Mouse (Mus musculus) liver, embryonic 14.5 days (tissue): ENCODE results near the gene Gmcl1. TPM values are rescaled to one million over a fixed set of nuclear protein-coding genes. Genes with fewer than 3 reads are reported as not detected.

Source experiments
- ATAC-seq: fragments of 200-750 bp; cut with Nextera tagmentation; 2 replicates; pipeline ENCODE4 v1.8.0; 2017; ENCODE audit warnings: moderate number of reproducible peaks, mild to moderate bottlenecking, moderate library complexity; ENCODE audit not compliant: insufficient read depth
- DNase-seq, 3 experiments: peaks; one replicate each; pipeline ENCODE4 v3.0.0-alpha.2; 2012 to 2013; ENCODE audit warnings: low read depth in 3 of 3, low spot score in 3 of 3
- H3K27ac ChIP-seq: fragments of 300-500 bp; sonication (generic); 2 replicates; pipeline ENCODE4 v1.5.1; 2014; ENCODE audit warnings: moderate library complexity, mild to moderate bottlenecking, control low read depth, inconsistent platforms
- H3K27me3 ChIP-seq: fragments of 300-500 bp; sonication (generic); 2 replicates; pipeline ENCODE4 v1.6.1; 2014; ENCODE audit warnings: mild to moderate bottlenecking, low read length, moderate library complexity; ENCODE audit not compliant: control insufficient read depth, insufficient read depth
- H3K36me3 ChIP-seq: fragments of 300-500 bp; sonication (generic); replicated peaks from 2 replicates; pipeline ENCODE4 v1.6.1; 2014; ENCODE audit warnings: low read depth; ENCODE audit not compliant: control insufficient read depth, insufficient read depth
- H3K4me1 ChIP-seq, 2 experiments: fragments of 200-500 bp in 1 of 2; fragments of 300-500 bp in 1 of 2; sonication (generic) in 1 of 2; replicated peaks; 2 replicates each; pipeline ENCODE4 v1.6.1; 2012 to 2014; ENCODE audit warnings: antibody characterized with exemption in 1 of 2, inconsistent platforms in 1 of 2, low read length in 1 of 2; ENCODE audit not compliant: control insufficient read depth in 2 of 2, insufficient read depth in 2 of 2
- H3K4me2 ChIP-seq: fragments of 300-500 bp; sonication (generic); 2 replicates; pipeline ENCODE4 v1.6.1; 2014; ENCODE audit warnings: low read depth, mild to moderate bottlenecking, control low read depth, moderate library complexity
- H3K4me3 ChIP-seq, 2 experiments: fragments of 200-500 bp in 1 of 2; fragments of 300-500 bp in 1 of 2; sonication (generic) in 1 of 2; 2 replicates each; pipeline ENCODE4 v1.5.1; 2012 to 2014; ENCODE audit warnings: low read depth in 2 of 2, low read length in 2 of 2, mild to moderate bottlenecking in 2 of 2, control low read depth in 1 of 2, inconsistent platforms in 1 of 2, moderate library complexity in 1 of 2; ENCODE audit not compliant: insufficient read depth in 1 of 2
- H3K9ac ChIP-seq: fragments of 300-500 bp; sonication (generic); replicated peaks from 2 replicates; pipeline ENCODE4 v1.6.1; 2014; ENCODE audit warnings: mild to moderate bottlenecking, control low read depth, moderate library complexity
- H3K9me3 ChIP-seq: fragments of 300-500 bp; sonication (generic); 2 replicates; pipeline ENCODE4 v1.6.1; 2016; ENCODE audit warnings: low read length, mixed read lengths; ENCODE audit not compliant: control insufficient read depth
- CTCF ChIP-seq: IDR thresholded peaks from 2 replicates; pipeline ENCODE4 v1.5.1; 2016; ENCODE audit warnings: antibody characterized with exemption, low read depth, control low read depth
- EP300 ChIP-seq: IDR thresholded peaks from 2 replicates; pipeline ENCODE4 v1.6.1; 2016; ENCODE audit warnings: antibody characterized with exemption, low read depth
- WGBS: fragments of 180-500 bp; shearing (Covaris S2); extraction: QIAGEN DNeasy Blood & Tissue Kit; methylation state at CpG from one replicate; pipeline ENCODE4 v1.1.7; 2014; ENCODE audit not compliant: insufficient replicate concordance; 5-methylcytosine and 5-hydroxymethylcytosine counted together
- polyA plus RNA-seq, 2 experiments: library from polyadenylated mRNA; depleted of rRNA in 1 of 2; stranded (reverse) in 1 of 2; unstranded in 1 of 2; fragments of >200 nt; fragmentation: Nextera tagmentation in 1 of 2; extraction: Ambion mirVana in 1 of 2; gene quantifications; 2 replicates each; pipeline versions ENCODE4 v1.2.1 to v1.2.3; 2012 to 2014

Gmcl1 gene
- polyA plus RNA-seq, 2 experiments, result 4.8 to 7.4 TPM

GRCm38 (mm10) chr6:86736830-86737229 lies 3.6 kb upstream of the Gmcl1 start:
- ATAC-seq (no peak), DNase-seq (no peak)
- TF ChIP-seq CTCF, result no peak
- TF ChIP-seq EP300, result no peak
- H3K4me1 ChIP-seq, result peaks cover 0 to 16% of the 10 kb centered on the region in 2 experiments; a peak in 2 of 4 replicates
- no peak overlapping the region for H3K27ac ChIP-seq
- H3K9me3 ChIP-seq, result no peaks in the 10 kb centered on the region
- H3K4me2 ChIP-seq, result no peak overlapping the region
- H3K4me3 ChIP-seq, result no peak overlapping the region
- no peak overlapping the region for H3K9ac ChIP-seq
- no peaks in the 10 kb centered on the region for H3K36me3 ChIP-seq
- H3K27me3 ChIP-seq, result no peaks in the 10 kb centered on the region
- WGBS, result 21% methylated on average over 6 of the region's 6 CpGs

GRCm38 (mm10) chr6:86736313-86736712 lies 3.1 kb upstream of the Gmcl1 start:
- H3K4me2 ChIP-seq, result no peak overlapping the region
- DNase-seq (no peak), ATAC-seq (no peak)
- H3K4me3 ChIP-seq, result no peak overlapping the region
- TF ChIP-seq CTCF (no peak), EP300 (no peak)
- no peak overlapping the region for H3K9ac ChIP-seq
- H3K9me3 ChIP-seq, result no peaks in the 10 kb centered on the region
- H3K4me1 ChIP-seq, result peaks cover 0 to 16% of the 10 kb centered on the region in 2 experiments; a peak in 2 of 4 replicates
- WGBS, result 70% methylated on average over 4 of the region's 4 CpGs
- no peaks in the 10 kb centered on the region for H3K27me3 ChIP-seq
- no peaks in the 10 kb centered on the region for H3K36me3 ChIP-seq
- H3K27ac ChIP-seq, result no peak overlapping the region

- under 1% methylated on average over 62 of the region's 62 CpGs for whole genome bisulfite sequencing
- H3K4me1 ChIP-seq, result peaks cover 0 to 16% of the 10 kb centered on the region in 2 experiments; a peak in 2 of 4 replicates
- TF ChIP-seq CTCF, result no peak
- TF ChIP-seq EP300, result no peak
- H3K4me2 ChIP-seq, result peak overlapping the region; percentile 98
- ATAC-seq, result peak; percentile 42
- H3K9me3 ChIP-seq, result no peaks in the 10 kb centered on the region
- peak in 2 of 3 experiments; percentile 9 to 19 for DNase-seq
- peak overlapping the region; percentile 66 for H3K9ac ChIP-seq
- H3K27ac ChIP-seq, result peak overlapping the region; percentile 52
- no peaks in the 10 kb centered on the region for H3K27me3 ChIP-seq
- no peaks in the 10 kb centered on the region for H3K36me3 ChIP-seq
- peak overlapping the region; percentile 67 to 68 for H3K4me3 ChIP-seq
Observed at GRCm38 (mm10) chr6:86732276-86733173, 658 bp downstream of the Gmcl1 start.

DNA sequence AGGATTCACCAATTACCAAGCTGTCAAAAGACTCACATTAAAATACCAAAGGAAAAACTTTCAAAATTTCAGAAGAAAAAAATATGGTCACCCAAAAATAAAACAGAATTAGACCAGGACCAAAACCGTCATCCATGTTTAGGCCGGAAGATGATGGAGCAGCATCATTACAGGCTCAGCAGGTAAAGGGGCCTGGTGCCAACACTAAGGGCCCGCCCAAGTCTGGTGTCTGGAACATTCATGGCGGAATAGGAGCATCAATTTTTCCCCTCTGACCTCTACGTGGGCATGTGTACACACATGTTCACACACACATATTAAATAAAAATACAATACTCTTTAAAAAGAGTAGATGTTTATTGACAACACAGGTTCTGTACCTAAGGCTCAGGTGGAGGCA lies 4.5 kb downstream of the Gmcl1 start:
- ATAC-seq (no peak), DNase-seq (no peak)
- H3K4me1 ChIP-seq, result peaks cover 0 to 4% of the 10 kb centered on the region in 2 experiments; a peak in 2 of 4 replicates
- no peak overlapping the region for H3K4me2 ChIP-seq
- no peak overlapping the region for H3K27ac ChIP-seq
- H3K36me3 ChIP-seq, result no peaks in the 10 kb centered on the region
- no peak overlapping the region for H3K4me3 ChIP-seq
- H3K9ac ChIP-seq, result no peak overlapping the region
- H3K9me3 ChIP-seq, result no peaks in the 10 kb centered on the region
- 73% methylated on average over 5 of the region's 5 CpGs for WGBS
- no peaks in the 10 kb centered on the region for H3K27me3 ChIP-seq
- no peak for TF ChIP-seq CTCF
- no peak for TF ChIP-seq EP300

DNA sequence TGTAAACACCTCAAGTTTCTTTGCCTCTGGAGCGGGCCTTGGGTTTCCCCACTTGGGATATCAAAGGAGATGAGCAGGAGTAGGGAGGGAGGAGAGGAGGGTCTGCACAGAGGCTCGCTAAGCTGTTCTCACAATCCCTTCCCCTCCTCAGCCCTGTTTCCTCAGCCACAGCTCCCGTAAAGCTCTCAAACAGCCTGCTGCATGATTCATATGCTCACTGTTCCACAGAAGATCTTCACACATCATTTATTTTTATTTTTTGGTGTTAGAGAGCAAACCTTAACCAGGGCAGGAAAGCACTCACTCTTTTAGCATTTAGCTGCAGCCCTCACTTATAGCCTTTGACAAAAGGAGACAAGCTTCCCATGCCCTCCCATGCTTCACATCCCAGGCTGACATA lies 11.2 kb downstream of the Gmcl1 start:
- no peak for ATAC-seq

More for the DNA sequence above, 11.2 kb downstream of the Gmcl1 start:
- Histone ChIP-seq H3K4me2 (no peak overlapping the region), H3K27me3 (no peaks in the 10 kb centered on the region), H3K9me3 (no peaks in the 10 kb centered on the region), H3K4me3 (no peak overlapping the region), H3K27ac (no peak overlapping the region), H3K36me3 (no peaks in the 10 kb centered on the region), H3K4me1 (no peaks in the 10 kb centered on the region), H3K9ac (no peak overlapping the region)
- no peak for DNase-seq
- 76% methylated on average over 3 of the region's 3 CpGs for WGBS
- TF ChIP-seq EP300, result no peak
- TF ChIP-seq CTCF, result no peak
